ENCODE assay signal across 7 mouse cellular contexts in genomic region chr15:27616159-27616558, GRCm38 (mm10). TPM values are rescaled to one million over a fixed set of nuclear protein-coding genes. Genes with fewer than 3 reads are reported as not detected.
DNase-seq lines count a peak whose midpoint lies in the region; ATAC-seq and TF ChIP-seq lines count a peak whose summit lies in the region.

No protein-coding gene starts in this region.

- DNase-seq in layer of hippocampus, adult 2 months (ENCODE audit: low spot score in 2 of 2), result no peak
- DNase-seq in layer of hippocampus, adult 8-10 months (ENCODE audit: low spot score in 2 of 2), result no peak
- DNase-seq in cerebellum, adult 9-11 months, result peak; percentile 68
- peak; percentile 87 for DNase-seq in heart, adult 8-10 months (ENCODE audit: low spot score)
- no peak for DNase-seq in T-cell, adult 2 months (ENCODE audit: low spot score)
- no peak for DNase-seq in natural killer cell, adult 2 months (ENCODE audit: low spot score in 2 of 2)

- H3K4me3 ChIP-seq in layer of hippocampus, adult 2 months, result no peak overlapping the region

- ATAC-seq in megakaryocyte progenitor cell, adult 5-6 weeks (replicated peaks; ENCODE audit: poor library complexity), result peak; percentile 20; the same call in 1 of the 2 replicates

- TF ChIP-seq CTCF in layer of hippocampus, adult 2 months (conservative IDR thresholded peaks at IDR 0.05), result 0 out of 2 replicates have a peak, but pooled peaks have one; percentile 22

- H3K27ac ChIP-seq in layer of hippocampus, adult 2 months, result peak overlapping the region; percentile 36; the same call in 1 of the 2 replicates

RNA-seq across cellular contexts. Expression of gene Otulin, which starts 14.3 kb away (rescaled TPM):
- total RNA-seq in layer of hippocampus, adult 2 months (2021), result 10 to 100 TPM; 19.4 to 23.1 TPM
- 10 to 100 TPM; 18.4 to 25.5 (median 21.9) TPM for total RNA-seq in layer of hippocampus, adult 8-10 months (2022)
- total RNA-seq in heart, adult 8-10 months (2022), result 10 to 100 TPM; 25.7 to 29.2 (median 27.6) TPM
- total RNA-seq in megakaryocyte progenitor cell, adult 5-6 weeks (2015), result 71.6 and 72.0 TPM in 2 replicates
- 35.4 and 42.0 TPM in 2 replicates for total RNA-seq in megakaryocyte progenitor cell, adult 5-6 weeks (2017)

Comparison
In these comparisons a context has a peak if more than half of its experiments do, and no peak if none do; other contexts are left out.
1. DNase-seq: peak in cerebellum, adult 9-11 months (single experiment) and heart, adult 8-10 months (single experiment); none in layer of hippocampus, adult 2 months (0 of 2), layer of hippocampus, adult 8-10 months (0 of 2), T-cell, adult 2 months (single experiment) and natural killer cell, adult 2 months (0 of 2).